Mouse (Mus musculus) adrenal gland, postnatal 10 days (tissue): ENCODE results near the gene Hmgn1. TPM values are rescaled to one million over a fixed set of nuclear protein-coding genes. Genes with fewer than 3 reads are reported as not detected.
A peak's percentile ranks its signal among the peaks of the same experiment; 100 is the strongest.
"Not testable (repeated sequence)": the region's sequence is repeated elsewhere in the genome, so short reads cannot be mapped to it uniquely, and the experiment has no call there.

Experiments
- DNase-seq: peaks from one replicate; pipeline ENCODE4 v3.0.0; 2021; ENCODE audit warnings: mixed read lengths
- total RNA-seq, 2 experiments: library from RNA; stranded (reverse); gene quantifications; 2 replicates each; pipeline ENCODE4 v1.2.3; 2021

Gene Hmgn1
- total RNA-seq, 2 experiments from 2014 or later = 206 to 208 TPM

DNA sequence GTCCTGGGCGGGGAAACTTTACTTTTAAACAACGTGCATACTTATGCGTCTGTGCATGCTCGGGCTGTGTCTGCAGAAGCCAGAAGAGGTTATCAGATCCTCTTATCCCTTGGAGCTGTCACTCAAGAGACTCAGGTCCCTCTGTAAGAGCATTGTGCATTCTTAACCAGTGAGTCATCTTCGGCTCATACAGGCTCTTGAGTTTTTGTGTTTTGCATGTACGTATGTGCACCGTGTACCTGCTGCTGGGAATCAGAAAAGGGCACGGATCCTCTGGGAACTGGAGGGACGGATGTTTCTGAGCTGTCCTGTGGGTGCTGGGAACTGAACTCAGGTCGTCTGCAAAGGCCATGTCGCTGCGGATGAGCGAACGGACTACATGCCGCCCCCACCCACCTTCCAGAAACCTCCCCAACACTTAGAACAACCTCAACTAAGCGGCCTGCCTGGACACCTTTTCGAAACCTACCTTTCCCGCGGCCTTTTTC lies 801 bp downstream of the Hmgn1 start:
- no peak for DNase-seq

- no peak for DNase-seq
These were observed 7.4 kb downstream of the Hmgn1 start for GRCm38 (mm10) chr16:96120022-96120623.

GRCm38 (mm10) chr16:96114729-96115128 lies 12.8 kb downstream of the Hmgn1 start:
- no peak for DNase-seq

GRCm38 (mm10) chr16:96112769-96113168 lies 14.8 kb downstream of the Hmgn1 start:
- DNase-seq = no peak

GRCm38 (mm10) chr16:96110655-96111345 lies 16.7 kb downstream of the Hmgn1 start:
- no peak for DNase-seq

- DNase-seq = no peak
These were observed 17.9 kb downstream of the Hmgn1 start for GRCm38 (mm10) chr16:96109673-96110072.

GRCm38 (mm10) chr16:96103036-96103435 lies 24.5 kb downstream of the Hmgn1 start:
- DNase-seq = peak; percentile 36

DNA sequence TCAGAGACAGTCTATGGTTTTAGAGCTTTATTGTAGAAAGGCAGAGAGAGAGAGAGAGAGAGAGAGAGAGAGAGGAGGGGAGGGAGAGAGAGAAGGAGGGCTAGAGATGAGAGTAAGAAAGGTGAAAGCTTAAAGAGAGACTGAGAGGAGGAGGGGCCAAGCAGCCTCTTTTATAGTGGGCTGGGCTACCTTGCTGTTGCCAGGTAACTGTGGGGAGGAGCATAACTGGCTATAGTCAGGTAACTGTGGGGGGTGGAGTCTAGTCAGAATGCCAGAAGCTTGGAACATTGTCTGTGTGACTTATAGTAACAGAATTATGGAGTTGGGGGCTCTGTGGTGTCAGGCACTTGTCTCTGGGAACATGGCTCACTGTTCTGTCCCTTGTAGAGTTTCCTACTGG lies 29.7 kb downstream of the Hmgn1 start:
- DNase-seq = not testable (repeated sequence)

DNA sequence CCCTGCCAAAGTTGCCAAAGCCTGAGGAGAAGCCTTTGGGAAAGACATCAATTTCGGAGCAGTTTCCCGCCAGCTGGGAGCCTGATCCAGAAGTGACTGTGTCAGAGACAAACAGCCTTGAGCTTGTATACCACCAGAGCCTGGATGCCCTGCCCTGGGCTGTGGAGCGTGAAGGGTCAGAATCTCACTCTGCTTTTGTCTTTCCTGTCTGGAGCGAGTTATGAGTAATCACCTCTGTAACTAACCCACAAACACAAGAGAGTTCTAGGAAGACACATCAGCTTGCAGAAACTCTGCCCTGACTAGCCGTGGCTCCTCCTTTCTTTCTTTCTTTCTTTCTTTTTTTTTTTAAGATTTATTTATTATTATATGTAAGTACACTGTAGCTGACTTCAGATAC lies 31.6 kb downstream of the Hmgn1 start:
- DNase-seq = no peak

- no peak for DNase-seq
These were observed 35.7 kb downstream of the Hmgn1 start for GRCm38 (mm10) chr16:96091515-96092504.

DNA sequence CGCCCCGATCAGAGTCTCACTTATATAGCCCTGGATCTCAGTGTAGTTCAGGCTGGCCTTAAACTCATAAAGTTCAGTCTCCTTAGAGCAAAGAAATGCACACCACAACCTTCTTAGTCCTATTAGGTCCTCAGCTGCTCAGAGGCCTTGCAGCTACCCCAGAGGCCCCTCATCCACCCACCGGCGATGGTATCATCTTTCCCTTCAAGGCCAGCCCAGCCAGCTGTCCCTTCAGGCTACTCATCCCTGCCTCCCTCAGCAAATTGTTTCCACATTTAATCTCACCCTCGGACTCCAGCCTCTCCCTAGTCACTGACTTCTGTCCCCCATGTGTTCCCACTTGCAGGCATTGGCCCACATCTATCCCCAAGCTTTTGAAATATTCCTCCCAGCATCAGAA lies 39.4 kb downstream of the Hmgn1 start:
- DNase-seq = no peak

DNA sequence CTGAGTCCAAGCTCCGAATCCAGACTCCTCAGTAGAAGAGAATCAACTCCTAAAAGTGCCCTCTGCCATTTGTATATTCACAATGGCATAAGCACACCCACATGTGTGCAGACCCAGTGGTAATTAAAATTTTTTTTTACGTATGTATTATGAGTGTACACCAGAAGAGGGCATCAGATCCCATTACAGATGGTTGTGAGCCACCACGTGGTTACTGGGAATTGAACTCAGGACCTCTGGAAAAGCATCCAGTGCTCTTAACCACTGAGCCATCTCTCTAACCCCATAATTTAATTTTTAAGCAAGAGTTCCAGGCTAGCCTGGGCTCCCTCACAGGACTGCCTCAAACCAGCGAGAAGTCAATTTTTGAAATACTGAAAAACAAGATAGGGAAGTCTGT lies 40.1 kb downstream of the Hmgn1 start:
- DNase-seq = no peak

DNA sequence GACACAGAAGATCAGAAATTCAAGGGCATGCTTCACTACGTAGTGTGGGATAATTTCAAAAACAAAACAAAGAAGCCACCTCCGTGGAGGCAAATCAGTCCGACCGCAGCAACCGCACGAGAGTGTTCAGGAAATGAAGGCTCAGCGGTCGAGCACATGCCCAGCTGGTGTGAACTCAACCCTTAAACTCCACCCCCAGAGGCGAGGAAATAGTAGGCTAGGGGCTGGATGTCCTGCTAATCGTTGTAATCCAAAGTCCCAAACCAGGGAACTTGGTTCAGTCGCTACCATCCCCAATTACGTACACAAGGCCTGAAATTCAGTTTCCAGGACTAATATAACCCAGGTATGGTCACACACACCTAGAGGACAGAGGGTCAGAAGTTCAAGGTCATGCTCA lies 40.5 kb downstream of the Hmgn1 start:
- no peak for DNase-seq

GRCm38 (mm10) chr16:96085597-96085996 lies 41.9 kb downstream of the Hmgn1 start:
- no peak for DNase-seq

DNA sequence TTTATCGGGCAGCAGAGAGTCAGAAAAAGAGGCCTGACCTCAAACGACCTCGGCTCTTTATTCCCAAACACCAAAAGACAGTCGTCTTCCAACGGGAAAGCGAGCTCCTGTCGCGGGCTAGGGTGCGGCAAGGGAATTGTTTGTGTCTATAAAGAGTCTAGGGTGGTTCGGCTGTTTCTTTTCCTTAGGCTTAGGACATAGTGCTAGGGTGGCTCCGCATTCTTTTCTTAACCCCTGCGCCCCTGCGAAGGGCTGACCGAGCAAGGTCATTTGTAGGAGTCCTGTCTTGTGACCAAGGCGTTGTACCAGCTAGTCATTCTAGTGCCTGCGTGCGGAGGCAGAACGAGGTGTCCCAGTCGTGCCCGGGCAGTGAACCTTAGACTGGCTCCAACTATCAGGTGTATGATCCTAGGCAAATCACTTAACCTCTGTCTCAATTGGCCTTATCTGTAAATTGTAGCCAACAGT lies 44.3 kb downstream of the Hmgn1 start:
- peak; percentile 56 for DNase-seq

DNA sequence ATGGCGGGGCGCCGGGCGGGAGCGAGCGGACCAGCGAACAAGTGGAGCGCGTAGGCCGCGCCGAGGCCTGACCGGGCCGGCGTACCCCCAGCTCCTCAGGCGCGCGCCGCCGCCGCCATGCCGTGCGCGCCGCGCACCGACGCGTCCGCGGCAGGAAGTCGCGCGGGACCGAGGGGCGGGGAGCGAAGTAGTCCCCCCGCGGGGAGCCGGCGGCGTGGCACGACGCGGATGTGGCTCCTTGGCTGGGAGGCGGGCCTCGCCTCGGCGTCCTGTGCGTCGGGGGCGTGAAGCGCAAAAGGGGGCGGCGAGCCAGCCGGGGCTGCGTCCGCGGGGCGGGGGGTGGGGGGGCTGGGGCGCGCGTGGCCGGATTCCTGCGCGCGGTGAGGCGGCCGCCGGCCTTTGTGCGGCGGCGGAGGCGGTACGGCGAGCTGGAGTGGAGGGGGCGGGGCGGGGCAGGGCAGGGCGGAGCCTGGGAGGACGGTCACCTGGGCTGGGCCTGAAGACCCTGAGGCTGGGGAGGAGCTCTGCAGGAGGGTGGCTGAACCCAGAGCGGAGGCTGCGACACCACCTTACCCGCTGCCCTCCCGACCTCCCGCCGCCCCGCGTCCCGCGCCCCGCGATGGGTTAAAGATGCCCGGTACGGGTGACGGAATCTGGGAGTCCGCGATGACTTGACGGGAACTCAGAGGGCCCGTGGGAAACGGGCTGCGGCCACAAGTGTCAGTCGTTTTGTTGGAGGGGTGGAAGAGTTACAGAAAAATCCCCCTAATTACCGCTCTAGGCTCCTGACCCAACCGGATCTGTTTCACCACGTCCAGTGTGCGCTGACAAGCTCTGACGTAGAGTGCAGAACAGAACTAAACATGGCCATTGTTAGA lies 45.0 kb downstream of the Hmgn1 start, which contains the start of gene Brwd1:
Gene Brwd1, minus strand, starts transcription at position 226 of the 878 bp plus-strand sequence.
- DNase-seq = peak; percentile 94

GRCm38 (mm10) chr16:96081742-96082241 lies 45.7 kb downstream of the Hmgn1 start:
- peak; percentile 74 for DNase-seq

- DNase-seq = peak; percentile 94
These were observed 46.2 kb downstream of the Hmgn1 start for GRCm38 (mm10) chr16:96081331-96081730.

GRCm38 (mm10) chr16:96080524-96080923 lies 47.0 kb downstream of the Hmgn1 start:
- no peak for DNase-seq
